Mouse (Mus musculus) ES-E14 (cell line): Measurements from ENCODE around the gene Krtap5-4.
"Not testable (repeated sequence)": the region's sequence is repeated elsewhere in the genome, so short reads cannot be mapped to it uniquely, and the experiment has no call there.

Experiments
- CHD2 ChIP-seq: IDR thresholded peaks from 2 replicates; pipeline ENCODE4 v1.6.1; 2014; ENCODE audit warnings: mild to moderate bottlenecking, low read depth, low read length, inconsistent platforms
- HCFC1 ChIP-seq: IDR thresholded peaks from 2 replicates; pipeline ENCODE4 v1.6.1; 2012; ENCODE audit warnings: low read length, inconsistent platforms, borderline replicate concordance; ENCODE audit not compliant: insufficient read depth
- MAFK ChIP-seq: IDR thresholded peaks from 2 replicates; pipeline ENCODE4 v1.6.1; 2014; ENCODE audit warnings: mild to moderate bottlenecking, low read depth, low read length, inconsistent platforms; ENCODE audit not compliant: insufficient read depth
- ZC3H11A ChIP-seq: IDR thresholded peaks from 2 replicates; pipeline ENCODE4 v1.6.1; 2012; ENCODE audit warnings: low read depth, mild to moderate bottlenecking, inconsistent platforms, low read length, borderline replicate concordance

- not testable (repeated sequence) for TF ChIP-seq ZC3H11A, MAFK, CHD2, HCFC1
Measured at GRCm38 (mm10) chr7:142321637-142322306, 18.4 kb downstream of the Krtap5-4 start.
